Mouse (Mus musculus) MEL (cell line): ENCODE data around the gene Gm20388.

Source experiments
- CHD1 ChIP-seq: IDR thresholded peaks from 2 replicates; pipeline ENCODE4 v1.6.1; 2012; ENCODE audit warnings: low read depth, mild to moderate bottlenecking, inconsistent platforms, low read length, improper control_type of control experiment
- E2F4 ChIP-seq: IDR thresholded peaks from 2 replicates; pipeline ENCODE4 v1.6.1; 2011; ENCODE audit warnings: low read depth, low read length, improper control_type of control experiment, borderline replicate concordance
- ELF1 ChIP-seq: IDR thresholded peaks from 2 replicates; pipeline ENCODE4 v1.6.1; 2014; ENCODE audit warnings: low read depth, mild to moderate bottlenecking, inconsistent platforms, low read length, improper control_type of control experiment, moderate library complexity
- GATA1 ChIP-seq: IDR thresholded peaks from 2 replicates; pipeline ENCODE4 v1.6.1; 2011; ENCODE audit warnings: low read depth, low read length, improper control_type of control experiment
- NRF1 ChIP-seq: IDR thresholded peaks from 2 replicates; pipeline ENCODE4 v1.6.1; 2014; ENCODE audit warnings: low read depth, mild to moderate bottlenecking, inconsistent platforms, low read length, improper control_type of control experiment, moderate library complexity; ENCODE audit not compliant: poor library complexity, insufficient read depth, severe bottlenecking
- POLR2A ChIP-seq, 2 experiments: IDR thresholded peaks; 2 replicates each; pipeline ENCODE4 v1.6.1; 2011 to 2012; ENCODE audit warnings: low read length in 2 of 2, mild to moderate bottlenecking in 2 of 2, control low read depth in 1 of 2, improper control_type of control experiment in 1 of 2, low read depth in 1 of 2, moderate library complexity in 1 of 2; ENCODE audit not compliant: control insufficient read depth in 1 of 2, insufficient read depth in 1 of 2, poor library complexity in 1 of 2
- USF1 ChIP-seq: IDR thresholded peaks from 2 replicates; pipeline ENCODE4 v1.6.1; 2014; ENCODE audit warnings: low read depth, mild to moderate bottlenecking, inconsistent platforms, low read length, improper control_type of control experiment, moderate library complexity
- ZKSCAN1 ChIP-seq: IDR thresholded peaks from 2 replicates; pipeline ENCODE4 v1.6.1; 2012; ENCODE audit warnings: low read depth, mild to moderate bottlenecking, inconsistent platforms, low read length, improper control_type of control experiment, moderate library complexity
- ZMIZ1 ChIP-seq: IDR thresholded peaks from 2 replicates; pipeline ENCODE4 v1.6.1; 2012; ENCODE audit warnings: low read depth, mild to moderate bottlenecking, inconsistent platforms, low read length, improper control_type of control experiment, moderate library complexity

DNA sequence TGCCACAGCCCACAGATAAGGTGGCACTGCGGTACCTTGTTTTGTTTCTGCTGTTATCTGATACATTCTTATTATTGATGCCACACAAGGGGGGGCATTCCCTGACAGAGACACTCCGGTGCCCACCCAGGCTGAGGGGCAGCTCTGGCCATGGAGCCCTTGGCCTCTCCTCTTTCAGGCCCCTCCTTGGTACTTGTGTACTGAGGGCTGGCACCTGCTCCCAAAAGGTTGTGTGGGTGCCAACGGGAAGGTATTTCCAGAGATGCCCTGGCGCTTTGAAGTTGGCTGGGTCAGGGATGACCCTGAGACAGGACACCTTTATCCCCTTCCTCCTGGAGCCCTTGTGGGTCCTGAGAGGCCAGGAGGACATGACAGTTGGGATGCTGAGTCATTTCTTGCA lies 2231.8 kb downstream of the Gm20388 start:
- TF ChIP-seq ZMIZ1 (no peak), USF1 (no peak), ELF1 (no peak), NRF1 (no peak), CHD1 (no peak), GATA1 (no peak), ZKSCAN1 (no peak), POLR2A (IDR thresholded peaks at IDR 0.05; ENCODE audit: control insufficient read depth in 1 of 2, insufficient read depth in 1 of 2, low read depth in 1 of 2, low read length in 2 of 2, poor library complexity in 1 of 2) (no peak), E2F4 (no peak)
